ENCODE assay signal across 10 mouse cellular contexts in the genomic region with DNA sequence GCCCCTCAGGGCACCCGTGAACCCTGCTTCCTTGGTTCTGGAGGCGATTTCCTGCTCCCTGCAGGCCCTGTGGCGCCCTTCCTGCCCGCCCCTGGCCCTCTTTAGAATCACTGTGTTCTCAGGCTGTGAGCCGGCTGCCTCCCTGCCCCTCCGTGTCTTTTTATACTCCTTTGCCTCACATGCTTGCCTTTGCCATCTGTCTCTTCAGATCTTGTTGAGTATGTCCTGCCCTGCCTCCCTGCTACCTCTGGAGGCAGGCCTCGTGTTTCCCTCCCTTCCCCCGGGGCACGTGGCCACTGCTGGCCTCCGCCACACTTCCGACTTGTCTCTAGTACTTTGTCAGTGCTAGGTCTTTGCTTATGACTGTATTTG. TPM values are rescaled to one million over a fixed set of nuclear protein-coding genes. Genes with fewer than 3 reads are reported as not detected.
DNase-seq lines count a peak whose midpoint lies in the region; ATAC-seq and TF ChIP-seq lines count a peak whose summit lies in the region.
"Had no signal": no experiment of that assay in that cellular context is flagged by ENCODE, and none has a peak within 500 bp of the region (broad histone marks: within the 10 kb centered on the region; RNA-seq: fewer than 3 reads in every experiment).

No protein-coding gene starts in this region.

- H3K9ac ChIP-seq in kidney, postnatal 0 days (ENCODE audit: low read depth, low read length), result peak overlapping the region; percentile 41; the same call in 1 of the 2 replicates
- H3K9ac ChIP-seq in midbrain, embryonic 13.5 days (replicated peaks), result peak overlapping the region; percentile 55
- H3K9ac ChIP-seq: liver, embryonic 15.5 days had no signal

- no peaks in the 10 kb centered on the region for H3K9me3 ChIP-seq in kidney, postnatal 0 days (replicated peaks; ENCODE audit: low read length)
- no peaks in the 10 kb centered on the region for H3K9me3 ChIP-seq in midbrain, embryonic 13.5 days
- H3K9me3 ChIP-seq: liver, embryonic 15.5 days had no signal

- ATAC-seq in kidney, postnatal 0 days (replicated peaks; ENCODE audit: low FRiP score, low read depth), result no peak
- ATAC-seq in midbrain, embryonic 13.5 days, result peak; percentile 22; the same call in 1 of the 2 replicates
- ATAC-seq in activated CD4-positive, CD25-positive, alpha-beta regulatory T cell, adult 4 months, result no peak
- no peak for ATAC-seq in erythroid progenitor cell, adult 5-6 weeks (replicated peaks; ENCODE audit: low FRiP score, poor library complexity, severe bottlenecking)

- 0 out of 2 replicates have a peak, but pooled peaks cover 6% of the 10 kb centered on the region for H3K36me3 ChIP-seq in kidney, postnatal 0 days (ENCODE audit: insufficient read depth, low read length)
- H3K36me3 ChIP-seq in midbrain, embryonic 13.5 days, result peaks cover 6% of the 10 kb centered on the region; the same call in 1 of the 2 replicates

- no peak for TF ChIP-seq CTCF in gastrocnemius, adult 2 months (IDR thresholded peaks at IDR 0.05)
- 0 out of 2 replicates have a peak, but pooled peaks have one; percentile 1 for TF ChIP-seq CTCF in cerebellum, adult 2 months (IDR thresholded peaks at IDR 0.05; ENCODE audit: borderline replicate concordance, insufficient read depth, low read depth, low read length)
- no peak for TF ChIP-seq CTCF in kidney, postnatal 0 days (IDR thresholded peaks at IDR 0.05; ENCODE audit: low read depth)

- H3K27me3 ChIP-seq in cerebellum, adult 2 months (ENCODE audit: control insufficient read depth, insufficient read depth, low read length), result no peaks in the 10 kb centered on the region
- no peaks in the 10 kb centered on the region for H3K27me3 ChIP-seq in kidney, postnatal 0 days (ENCODE audit: insufficient read depth, low read length)
- H3K27me3 ChIP-seq in midbrain, embryonic 13.5 days, result no peaks in the 10 kb centered on the region
- H3K27me3 ChIP-seq: CH12.LX; liver, embryonic 15.5 days had no signal

- intact Hi-C loops in gastrocnemius, adult 2 months (cut with DNase I), result no loop called here

- H3K4me2 ChIP-seq in kidney, postnatal 0 days (ENCODE audit: low read length), result peak overlapping the region; percentile 74
- peak overlapping the region; percentile 19; the same call in 1 of the 2 replicates for H3K4me2 ChIP-seq in midbrain, embryonic 13.5 days (replicated peaks)
- H3K4me2 ChIP-seq: liver, embryonic 15.5 days had no signal

- peak overlapping the region; percentile 93 for H3K4me3 ChIP-seq in gastrocnemius, adult 2 months
- H3K4me3 ChIP-seq in cerebellum, adult 2 months (replicated peaks; ENCODE audit: insufficient read depth, low read depth, low read length), result peak overlapping the region; percentile 44
- H3K4me3 ChIP-seq in kidney, postnatal 0 days (replicated peaks; ENCODE audit: low read depth, low read length), result no peak overlapping the region
- H3K4me3 ChIP-seq in midbrain, embryonic 13.5 days (replicated peaks), result no peak overlapping the region
- H3K4me3 ChIP-seq: liver, embryonic 15.5 days had no signal

- peak; percentile 42; the same call in 1 of the 2 replicates for TF ChIP-seq POLR2A in cerebellum, adult 2 months (IDR thresholded peaks at IDR 0.05; ENCODE audit: borderline replicate concordance, insufficient read depth, low read length)

- peak overlapping the region; percentile 99 for H3K27ac ChIP-seq in gastrocnemius, adult 2 months
- H3K27ac ChIP-seq in cerebellum, adult 2 months (ENCODE audit: insufficient read depth, low read length), result peak overlapping the region; percentile 98
- peak overlapping the region; percentile 84 for H3K27ac ChIP-seq in kidney, postnatal 0 days
- H3K27ac ChIP-seq in midbrain, embryonic 13.5 days, result peak overlapping the region; percentile 48; the same call in 1 of the 2 replicates
- H3K27ac ChIP-seq: liver, embryonic 15.5 days had no signal

- peak; percentile 85 for DNase-seq in gastrocnemius, adult 2 months
- no peak for DNase-seq in gastrocnemius, postnatal 10 days
- peak; percentile 78 to 86 for DNase-seq in cerebellum, adult 2 months
- peak; percentile 62 to 65 for DNase-seq in gastrocnemius, adult 8-10 months (ENCODE audit: low spot score in 2 of 2)
- DNase-seq in kidney, postnatal 0 days (ENCODE audit: low spot score), result peak; percentile 47

- WGBS in cerebellum, adult 2 months, result 5% methylated on average over 11 of the region's 11 CpGs
- WGBS in kidney, postnatal 0 days, result 34% methylated on average over 11 of the region's 11 CpGs
- WGBS in midbrain, embryonic 13.5 days, result 45% methylated on average over 11 of the region's 11 CpGs

- H3K4me1 ChIP-seq in cerebellum, adult 2 months (ENCODE audit: control insufficient read depth, insufficient read depth, low read length), result peaks cover 62% of the 10 kb centered on the region
- H3K4me1 ChIP-seq in kidney, postnatal 0 days (replicated peaks; ENCODE audit: insufficient read depth, low read length), result peaks cover 47% of the 10 kb centered on the region
- H3K4me1 ChIP-seq in midbrain, embryonic 13.5 days (replicated peaks), result peaks cover 83% of the 10 kb centered on the region

RNA-seq across cellular contexts. Expression of gene Sec14l1, which starts 6.2 kb away (rescaled TPM):
- 10 to 100 TPM; 52.3 to 52.8 TPM for total RNA-seq in gastrocnemius, adult 2 months (2021)
- total RNA-seq in gastrocnemius, postnatal 10 days (2021), result 10 to 100 TPM; 91.6 to 93.4 TPM
- polyA plus RNA-seq in cerebellum, adult 2 months (2012; rRNA removed), result 124 and 137 TPM in 2 replicates
- total RNA-seq in gastrocnemius, adult 8-10 months (2022), result 10 to 100 TPM; 42.6 to 56.1 (median 50.7) TPM
- polyA plus RNA-seq in kidney, postnatal 0 days (2015; fragmentation: Nextera tagmentation; extraction: Ambion mirVana), result 87.6 and 93.7 TPM in 2 replicates
- 62.4 and 67.0 TPM in 2 replicates for polyA plus RNA-seq in midbrain, embryonic 13.5 days (2015; fragmentation: Nextera tagmentation; extraction: Ambion mirVana)
- polyA plus RNA-seq in activated CD4-positive, CD25-positive, alpha-beta regulatory T cell, adult 4 months (2017; shearing (Covaris generic)), result 10 to 100 TPM; 13.9 to 22.7 TPM
- total RNA-seq in erythroid progenitor cell, adult 5-6 weeks (2015; ENCODE audit: low replicate concordance), result 27.4 and 32.3 TPM in 2 replicates
- 41.3 and 44.3 TPM in 2 replicates for total RNA-seq in erythroid progenitor cell, adult 5-6 weeks (2017; ENCODE audit: low replicate concordance)

Comparison
In these comparisons a context has a peak if more than half of its experiments do, and no peak if none do; other contexts are left out.
1. H3K27ac ChIP-seq: peak in every context shown above with its lines; median percentile 99 in gastrocnemius, adult 2 months; 98 in cerebellum, adult 2 months; 84 in kidney, postnatal 0 days; 48 in midbrain, embryonic 13.5 days.
2. H3K4me3 ChIP-seq: peak in gastrocnemius, adult 2 months (single experiment) and cerebellum, adult 2 months (single experiment); none in kidney, postnatal 0 days (single experiment) and midbrain, embryonic 13.5 days (single experiment).